Mouse (Mus musculus): ENCODE measurements at regions not wholly inside any gene's neighbourhood (a gene's known extent, or its start where the extent isn't known, plus 50 kb on each side); places are given as distances from the start of the nearest gene placed in this dataset.
A peak's percentile ranks its signal among the peaks of the same experiment; 100 is the strongest.

DNA sequence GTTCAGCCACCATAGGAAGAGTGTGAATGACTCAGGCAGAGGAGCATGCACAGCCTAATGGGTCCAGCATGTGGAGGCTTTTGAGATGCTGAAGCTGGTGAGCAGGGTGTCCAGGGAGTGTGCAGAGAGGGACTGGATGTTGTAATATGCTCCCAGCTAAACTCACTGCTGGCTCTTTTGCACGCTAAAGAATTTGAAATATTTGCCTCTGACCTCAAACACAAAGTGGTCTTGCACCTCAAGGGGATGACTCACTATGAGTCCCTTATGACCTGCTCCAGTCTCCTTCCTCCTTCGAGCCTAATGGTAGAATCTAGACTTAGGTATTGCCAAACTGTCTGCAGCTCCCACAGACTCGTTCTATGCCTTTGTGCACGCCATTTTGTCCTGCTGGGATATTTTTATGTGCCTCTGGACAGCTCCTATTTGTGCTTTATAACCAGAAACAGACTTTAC lies 55.0 kb upstream of the Slit3 start:
- intact Hi-C loops (cut with DNase I) = no loop called here

DNA sequence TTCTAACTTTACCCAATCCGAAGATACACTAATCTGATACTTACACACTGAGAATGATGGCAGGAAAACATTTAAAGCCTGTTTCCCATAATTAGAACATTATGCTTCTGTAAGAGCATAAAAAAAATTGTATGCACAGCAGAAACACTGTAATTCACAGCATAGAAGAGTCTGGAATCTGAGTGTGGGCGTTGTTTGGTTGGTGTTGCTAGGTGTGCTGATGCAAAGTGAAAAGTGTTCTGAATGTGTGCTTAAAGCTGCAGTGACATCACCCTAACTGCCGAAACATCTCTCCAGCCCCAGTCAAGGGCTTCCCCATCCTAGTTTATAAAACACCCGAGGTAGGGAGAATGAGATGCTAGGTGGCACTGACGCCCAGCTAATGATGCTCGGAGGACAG lies 63.2 kb upstream of the Slit3 start:
- peak; percentile 5 for DNase-seq (ENCODE audit: low spot score in 2 of 2)
- intact Hi-C loops (cut with DNase I) = no loop called here

More for the DNA sequence above, 55.0 kb upstream of the Slit3 start:
- no peak for DNase-seq (ENCODE audit: low spot score in 2 of 2)

DNA sequence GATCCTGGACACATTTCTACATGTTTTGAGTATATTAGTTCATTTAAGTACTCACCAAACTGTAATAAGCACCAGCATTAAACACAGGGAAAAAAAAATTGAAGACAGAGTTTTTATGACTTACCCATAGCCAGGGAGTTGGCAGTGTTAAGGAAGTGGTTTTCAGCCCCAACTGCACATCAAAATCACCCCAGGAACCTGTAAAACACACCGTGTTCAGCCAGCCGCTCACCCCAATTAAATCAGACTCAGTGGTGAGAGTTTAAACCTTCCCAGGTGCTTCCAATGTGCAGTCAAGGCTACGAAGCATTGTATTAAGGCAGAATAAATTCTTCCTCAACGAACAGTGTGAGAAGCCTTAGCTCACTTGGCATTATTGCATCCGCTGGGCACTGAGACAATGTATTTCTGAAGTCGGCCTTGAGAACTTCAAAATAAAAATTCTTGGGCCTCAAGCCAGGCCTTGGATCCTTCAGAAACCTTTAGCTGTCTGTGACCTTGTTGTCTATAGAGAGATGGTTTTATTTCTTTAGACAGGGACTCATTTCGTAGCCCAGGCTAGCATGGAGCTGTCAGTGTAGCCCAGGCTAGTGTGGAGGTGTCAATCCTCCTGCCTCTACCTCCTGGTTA lies 65.4 kb upstream of the Slit3 start:
- intact Hi-C loops (cut with DNase I) = no loop called here
- DNase-seq (ENCODE audit: low spot score in 2 of 2) = no peak

DNA sequence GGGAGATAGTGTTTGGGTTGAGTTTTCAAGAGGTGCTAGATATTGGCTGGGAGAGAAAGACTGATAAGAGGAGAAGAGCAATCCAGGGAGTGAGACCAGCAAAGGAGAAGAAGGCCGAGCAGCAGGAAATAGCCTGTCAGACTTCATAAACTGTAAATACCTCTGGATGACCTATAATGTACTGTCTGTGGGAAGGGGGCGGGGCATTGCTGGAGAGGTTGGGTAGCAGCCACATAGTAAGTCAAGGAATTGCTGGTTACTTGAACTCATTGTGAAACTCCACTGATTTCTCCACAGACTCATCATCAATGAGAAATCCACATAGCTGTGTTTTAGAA lies 67.4 kb upstream of the Slit3 start:
- intact Hi-C loops (cut with DNase I) = no loop called here

DNA sequence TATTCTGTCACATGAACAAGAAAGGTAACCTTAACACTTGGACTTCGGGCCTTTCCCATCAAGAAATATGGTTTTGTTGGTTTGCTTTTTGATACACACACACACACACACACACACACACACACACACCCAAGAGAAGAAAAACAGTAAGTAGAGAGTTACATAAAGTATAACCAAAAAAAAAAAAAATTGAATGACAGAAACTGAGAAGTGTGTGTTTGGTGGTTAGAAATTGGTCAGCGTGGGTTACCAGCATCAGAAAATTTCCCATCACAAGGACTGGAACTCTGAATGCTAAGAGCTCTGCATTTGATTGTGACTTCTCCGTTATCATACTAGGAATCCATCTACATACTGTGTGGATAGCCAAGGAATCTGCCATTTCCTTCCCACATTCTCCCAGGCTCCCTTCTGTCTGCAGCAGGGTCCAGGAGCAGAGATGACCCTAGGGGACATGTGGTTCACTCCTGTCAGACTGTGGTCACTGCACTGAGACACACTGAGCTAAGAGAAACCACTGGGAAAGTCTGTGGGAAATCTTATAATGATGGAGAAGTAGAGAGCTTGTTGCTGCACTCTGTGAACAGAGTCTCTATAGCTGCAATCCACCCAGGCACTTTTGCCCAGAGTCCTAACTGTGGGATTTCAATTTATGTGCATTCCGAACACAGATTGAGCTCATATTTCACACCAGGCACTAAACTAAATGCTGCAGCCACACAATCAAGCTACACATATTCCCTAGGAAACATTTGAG lies 68.0 kb upstream of the Slit3 start:
- no peak for DNase-seq (ENCODE audit: low spot score in 2 of 2)
- intact Hi-C loops (cut with DNase I) = no loop called here

More for the DNA sequence above, 67.4 kb upstream of the Slit3 start:
- no peak for DNase-seq (ENCODE audit: low spot score in 2 of 2)

DNA sequence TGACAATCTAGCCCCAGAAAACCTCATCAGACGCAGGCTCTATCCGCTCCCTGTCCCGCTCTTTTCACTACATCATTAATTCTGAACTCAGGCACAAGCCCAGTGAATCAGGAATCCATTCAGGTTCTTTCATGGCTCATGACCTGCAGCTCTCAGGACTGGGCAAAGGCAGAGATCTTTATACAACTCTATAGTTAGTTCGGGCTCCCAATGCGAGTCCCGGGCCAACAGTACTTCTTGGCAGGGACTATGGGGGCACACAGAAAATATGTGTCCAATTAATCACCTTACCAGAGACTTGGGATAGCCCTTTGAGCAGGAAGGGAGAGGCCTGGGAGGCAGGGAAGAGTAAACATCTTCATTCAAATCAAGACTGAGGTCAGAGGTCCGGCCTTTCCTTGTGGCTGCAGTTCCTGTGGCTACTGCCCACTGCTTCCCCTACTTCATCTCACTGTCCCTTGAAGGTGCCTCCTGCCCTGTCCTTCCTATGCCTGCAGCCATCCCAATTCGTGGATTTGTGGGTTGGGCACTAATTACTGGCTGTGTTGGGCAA lies 71.3 kb upstream of the Slit3 start:
- no peak for DNase-seq (ENCODE audit: low spot score in 2 of 2)
- intact Hi-C loops (cut with DNase I) = no loop called here

DNA sequence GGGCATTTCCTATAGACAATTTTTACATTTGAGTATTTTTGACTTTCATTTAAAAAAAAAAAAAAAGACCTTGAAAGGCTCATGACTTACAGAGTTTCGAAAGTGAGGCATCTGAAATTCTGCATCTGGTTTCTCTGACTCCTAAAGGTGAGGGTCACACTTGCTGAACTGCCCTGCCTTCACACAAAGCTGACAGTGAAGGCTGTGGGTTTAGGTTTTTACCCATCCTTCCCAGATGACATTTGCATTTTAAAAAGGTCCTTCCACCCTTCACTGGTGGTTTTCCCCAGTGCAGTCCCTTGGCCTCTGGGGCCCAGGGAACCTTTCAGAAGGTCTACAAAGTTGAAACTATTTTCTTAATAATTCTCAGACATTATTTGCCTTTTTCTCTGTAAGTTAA lies 76.4 kb upstream of the Slit3 start:
- DNase-seq (ENCODE audit: low spot score in 2 of 2) = no peak
- intact Hi-C loops (cut with DNase I) = no loop called here

DNA sequence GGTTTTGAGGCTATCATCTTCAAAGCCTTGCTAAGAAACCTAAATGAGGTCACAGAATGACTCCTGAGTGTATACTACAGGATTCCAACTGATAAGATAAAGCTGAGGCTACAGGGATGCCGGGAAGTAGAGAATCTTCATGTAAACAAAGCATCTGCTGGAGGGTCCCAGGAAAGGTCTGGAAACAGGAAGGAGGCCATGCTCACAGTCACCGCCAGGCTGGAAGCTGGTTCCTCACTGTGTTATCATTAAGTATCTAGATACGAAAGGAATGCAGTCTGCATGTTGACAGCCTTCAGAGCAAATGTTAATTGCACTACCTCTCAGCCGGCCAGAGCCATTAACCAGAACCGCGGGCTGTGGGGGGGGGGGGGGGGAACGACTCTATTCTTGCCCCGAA lies 96.6 kb upstream of the Slit3 start:
- intact Hi-C loops (cut with DNase I) = no loop called here
- DNase-seq (ENCODE audit: low spot score in 2 of 2) = no peak

DNA sequence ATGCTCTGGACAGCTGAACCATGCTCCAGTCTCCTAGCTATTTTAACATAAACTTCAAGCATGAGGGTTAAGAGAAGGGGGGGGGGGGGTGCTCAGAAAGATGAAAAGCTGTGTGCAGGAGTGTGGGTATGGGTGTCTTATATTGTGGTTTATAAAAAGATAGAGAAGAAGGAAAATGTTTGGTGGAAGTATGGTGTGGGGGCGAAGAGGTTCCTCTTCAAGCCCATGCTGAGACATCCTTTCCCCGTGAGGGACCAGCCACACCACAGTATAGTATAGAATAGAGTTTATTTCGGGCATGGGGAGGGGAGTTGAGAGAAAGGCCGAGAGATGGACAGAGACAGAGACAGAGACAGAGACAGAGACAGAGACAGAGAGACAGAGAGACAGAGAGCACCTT lies 97.2 kb upstream of the Slit3 start:
- intact Hi-C loops (cut with DNase I) = no loop called here
- DNase-seq (ENCODE audit: low spot score in 2 of 2) = no peak

DNA sequence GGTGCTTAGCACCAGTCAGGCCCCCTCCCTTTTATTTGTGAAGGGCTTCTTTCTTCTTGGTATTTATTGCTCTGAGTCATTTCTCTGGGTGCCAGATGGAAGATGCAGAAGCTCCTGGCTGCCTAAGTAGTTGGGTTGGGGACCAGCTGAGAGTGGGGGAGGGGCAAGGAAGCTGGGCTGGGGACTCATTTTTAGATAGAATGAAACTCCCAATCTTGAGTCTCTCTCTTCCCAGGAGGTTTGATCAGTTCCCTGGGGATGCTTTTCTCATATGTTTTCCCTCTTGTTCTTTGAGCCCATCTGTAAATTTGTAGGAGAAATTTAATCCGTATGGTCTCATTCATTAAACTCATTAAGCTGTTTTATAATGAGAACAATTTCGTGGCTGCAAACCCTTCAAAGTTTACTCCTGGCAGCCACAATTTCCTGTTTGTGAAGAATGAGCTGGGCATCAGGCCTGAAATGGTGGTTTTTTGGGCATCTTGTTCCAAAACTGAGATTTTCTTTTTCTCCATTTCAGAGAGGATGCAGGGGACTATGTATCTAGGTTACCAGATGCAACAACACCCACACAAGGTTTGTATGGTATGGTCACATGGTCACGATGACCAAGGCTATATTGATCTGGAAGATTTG lies 98.9 kb upstream of the Slit3 start:
- peak in 1 of 2 experiments; percentile 25 for DNase-seq (ENCODE audit: low spot score in 2 of 2)
- intact Hi-C loops (cut with DNase I) = no loop called here

DNA sequence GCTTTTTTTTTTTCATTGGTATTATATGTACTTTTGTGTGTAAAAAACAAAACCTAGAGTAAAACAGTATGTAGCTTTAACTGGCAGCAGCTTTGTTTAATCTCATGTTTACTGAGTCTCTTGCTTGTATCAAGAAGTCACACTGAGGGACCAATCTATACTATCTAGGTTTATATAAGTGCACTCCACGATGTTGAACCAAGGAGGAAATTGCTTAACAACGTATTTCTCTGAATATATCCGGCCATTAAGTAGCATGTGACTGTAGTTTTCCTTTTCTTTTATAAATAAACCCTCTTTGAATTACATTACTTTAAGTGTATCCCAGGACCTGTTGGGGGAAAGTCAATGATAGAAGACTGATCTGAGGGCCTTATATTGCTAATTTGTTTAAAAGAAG lies 104.0 kb upstream of the Slit3 start:
- intact Hi-C loops (cut with DNase I) = no loop called here
- DNase-seq (ENCODE audit: low spot score in 2 of 2) = no peak

DNA sequence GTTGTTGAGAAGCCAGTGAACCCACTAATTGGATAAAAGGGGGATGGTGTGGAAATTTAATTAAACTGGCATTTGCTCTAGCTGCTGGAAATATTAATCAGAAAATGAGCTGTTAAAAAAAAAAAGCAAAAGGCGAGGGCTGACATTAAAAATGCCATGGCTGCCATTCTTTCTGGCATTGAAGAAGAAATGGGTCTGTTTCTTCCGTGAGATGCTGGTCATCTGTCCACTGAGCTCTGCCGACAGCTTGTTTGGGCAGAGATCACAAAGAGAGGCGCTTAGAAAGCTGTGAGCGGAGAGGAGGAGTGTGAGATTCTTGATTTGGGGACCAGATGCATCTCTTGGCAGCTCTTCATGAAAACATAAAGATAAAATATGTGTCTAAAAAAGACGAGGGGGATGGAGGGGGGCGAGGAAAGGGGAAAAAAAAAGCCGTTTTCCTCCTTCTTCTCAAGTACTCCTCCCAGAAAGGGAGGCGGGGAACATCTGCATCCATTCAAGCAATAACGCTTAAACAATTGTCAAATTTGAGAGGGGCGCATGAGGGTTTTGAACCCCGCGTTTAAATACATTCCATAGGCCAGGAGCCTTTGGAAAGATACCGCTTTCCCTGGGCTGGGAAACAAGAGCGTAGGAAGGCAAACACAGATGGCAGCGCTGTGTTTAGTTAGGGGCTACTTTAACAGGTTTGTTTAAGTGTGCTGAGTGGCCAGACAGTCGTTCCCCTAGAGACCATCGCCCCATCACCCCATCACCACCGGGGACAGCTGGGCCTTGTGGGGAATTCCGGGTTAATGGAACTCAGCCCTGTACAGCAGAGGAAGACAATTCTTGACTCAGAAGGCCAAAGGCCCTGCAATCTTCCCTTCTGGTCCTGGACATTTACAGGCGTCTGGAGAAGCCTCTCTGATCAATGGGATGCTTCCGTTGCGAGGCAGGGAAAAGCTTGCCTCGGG lies 109.2 kb upstream of the Slit3 start:
- intact Hi-C loops (cut with DNase I) = loop anchor here (5.0 kb wide), 2 partner anchors 111 to 124 kb away; partner anchors contain the start of gene Slit3
- DNase-seq (ENCODE audit: low spot score in 2 of 2) = peak; percentile 50 to 57

DNA sequence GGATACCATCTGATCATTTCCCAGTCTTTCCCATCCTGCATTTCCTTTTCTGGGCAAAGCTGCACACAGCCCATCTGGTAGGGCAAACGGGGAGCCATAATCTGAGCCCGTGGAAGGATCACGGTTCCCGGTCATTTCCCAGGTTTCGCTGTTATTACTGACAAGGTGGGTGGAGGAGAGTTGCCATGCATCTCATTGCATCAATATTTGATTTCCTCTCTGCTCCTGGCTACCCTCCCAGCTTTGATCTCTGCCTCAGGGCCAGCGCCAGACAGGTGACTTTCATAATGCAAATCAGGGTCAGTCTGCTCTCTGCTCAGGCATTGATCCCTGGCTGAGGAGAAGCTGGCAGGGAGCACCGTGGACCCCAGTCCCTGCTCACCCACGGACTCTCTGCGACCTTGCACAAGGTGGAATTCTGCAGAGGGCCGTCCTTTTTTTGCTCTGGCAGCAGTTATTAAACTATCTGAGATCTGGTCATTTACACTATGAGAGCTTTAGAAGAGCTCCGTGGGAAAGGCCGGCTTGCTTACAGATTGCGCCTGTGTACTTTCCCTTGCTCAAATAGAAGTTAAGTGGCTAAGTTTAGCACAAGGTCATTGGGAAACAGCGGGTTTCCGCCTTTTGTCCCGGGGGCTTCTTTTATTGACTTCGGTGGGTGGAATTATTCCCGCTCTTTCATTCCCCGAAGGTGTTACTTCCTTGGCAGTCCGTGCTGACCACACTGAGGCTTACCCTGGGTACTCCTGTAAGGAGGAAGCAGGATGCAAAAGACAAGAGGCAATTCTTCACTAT lies 114.1 kb upstream of the Slit3 start:
- intact Hi-C loops (cut with DNase I) = no loop called here
- DNase-seq (ENCODE audit: low spot score in 2 of 2) = no peak

DNA sequence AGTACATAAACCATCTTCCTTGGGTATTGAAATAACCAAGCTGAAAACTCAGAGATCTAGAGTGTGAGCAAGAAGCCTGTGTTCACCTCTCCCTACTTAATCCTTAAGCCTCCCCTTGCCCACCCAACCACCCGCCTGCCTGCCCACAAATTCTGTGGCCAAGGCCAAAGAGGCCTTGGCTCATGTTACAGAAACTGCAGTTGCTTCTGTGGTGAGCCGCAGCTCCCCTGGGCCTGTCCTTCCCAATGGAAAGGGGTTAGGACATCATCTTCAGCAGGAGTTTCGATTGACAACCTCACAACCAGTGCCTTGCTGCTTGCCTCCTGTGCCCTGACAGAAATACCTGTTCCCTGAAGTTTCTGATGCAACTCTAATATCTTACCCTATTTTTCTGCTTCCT lies 115.9 kb upstream of the Slit3 start:
- intact Hi-C loops (cut with DNase I) = no loop called here
- no peak for DNase-seq (ENCODE audit: low spot score in 2 of 2)

DNA sequence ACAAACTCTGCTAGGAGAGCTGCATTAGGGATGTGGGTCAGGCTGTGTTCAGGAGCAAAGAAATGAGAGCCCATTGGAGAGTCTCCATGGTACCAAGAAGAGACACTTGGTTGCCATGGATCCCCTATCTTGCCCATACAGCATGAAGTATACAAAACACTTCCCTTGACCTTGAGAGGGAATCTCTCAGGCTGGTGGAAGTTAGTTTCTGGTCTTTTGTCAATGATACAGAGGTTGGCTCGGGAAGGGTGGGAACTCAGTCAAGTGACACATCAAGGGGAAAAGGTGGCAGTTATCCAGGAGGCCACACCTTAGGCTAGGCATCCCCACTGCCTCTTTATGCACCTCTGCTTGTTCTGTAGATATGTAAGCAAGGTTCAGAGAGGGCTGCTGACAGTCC lies 116.6 kb upstream of the Slit3 start:
- intact Hi-C loops (cut with DNase I) = no loop called here
- no peak for DNase-seq (ENCODE audit: low spot score in 2 of 2)

DNA sequence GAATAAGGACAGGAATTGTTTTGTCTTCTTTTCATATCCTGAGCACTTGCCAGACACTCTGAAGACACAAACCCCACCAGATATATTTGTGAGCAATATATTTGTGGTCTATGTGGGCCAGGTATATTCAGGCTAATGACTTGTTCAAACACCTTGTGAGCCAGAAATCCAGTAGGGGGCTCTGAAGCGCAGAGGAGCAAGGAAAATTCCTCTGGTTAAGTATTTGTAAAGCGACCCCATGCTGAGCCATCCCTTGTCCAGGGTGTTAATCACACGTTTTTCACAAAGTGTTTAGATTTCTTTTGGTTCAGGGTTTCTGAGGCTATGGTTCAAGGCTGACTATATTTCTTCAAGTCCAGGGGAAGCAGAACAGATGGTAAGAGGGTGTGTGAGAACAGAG lies 117.1 kb upstream of the Slit3 start:
- DNase-seq (ENCODE audit: low spot score in 2 of 2) = no peak
- intact Hi-C loops (cut with DNase I) = no loop called here

DNA sequence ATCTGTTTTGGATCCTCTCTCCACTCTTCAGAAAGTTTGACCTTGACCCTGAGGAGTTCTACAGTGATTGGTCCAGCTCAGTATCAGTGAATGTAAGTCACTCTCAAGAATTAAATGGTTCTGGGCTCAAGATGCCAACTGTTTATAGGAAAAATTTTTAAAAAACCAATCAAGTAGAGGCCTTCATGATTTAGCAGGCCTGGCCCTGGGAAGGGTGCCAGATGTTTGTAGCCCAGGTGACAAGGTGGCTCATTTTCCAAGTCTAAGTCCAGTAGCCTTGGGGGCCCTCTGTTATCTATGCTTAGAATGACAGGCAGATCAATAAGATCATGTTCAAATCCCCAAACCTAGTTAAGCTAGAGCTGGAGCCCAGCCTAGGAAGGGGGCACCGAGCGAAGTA lies 123.1 kb upstream of the Slit3 start:
- DNase-seq (ENCODE audit: low spot score in 2 of 2) = no peak

DNA sequence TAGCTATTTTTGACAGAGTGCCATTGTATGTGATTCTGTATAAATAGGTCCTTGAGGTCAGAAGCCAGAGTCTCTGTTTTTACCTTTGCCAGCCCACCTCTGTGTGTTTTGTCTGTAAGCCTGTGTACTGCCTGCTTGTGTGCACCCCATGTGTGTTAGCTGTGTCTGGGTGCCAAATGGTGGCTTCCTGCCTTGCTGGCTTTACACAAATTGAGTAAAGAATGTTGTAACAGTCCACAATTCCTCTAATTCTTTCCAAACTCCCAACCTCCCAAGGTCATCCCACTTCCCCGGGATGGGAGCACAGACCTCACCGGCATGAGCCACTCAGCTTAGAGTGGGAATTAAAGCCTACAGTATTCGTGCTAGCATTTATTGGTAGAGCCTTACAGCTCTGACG lies 125.5 kb upstream of the Slit3 start:
- intact Hi-C loops (cut with DNase I) = no loop called here
- no peak for DNase-seq (ENCODE audit: low spot score in 2 of 2)

More for the DNA sequence above, 123.1 kb upstream of the Slit3 start:
- intact Hi-C loops (cut with DNase I) = no loop called here

Data from left cerebral cortex, postnatal 36 days (tissue).